Mouse (Mus musculus) left cerebral cortex, postnatal 25 days (tissue): Measurements from ENCODE around the gene Defb42. TPM values are rescaled to one million over a fixed set of nuclear protein-coding genes. Genes with fewer than 3 reads are reported as not detected.
A peak's percentile ranks its signal among the peaks of the same experiment; 100 is the strongest.

Experiments used
- DNase-seq, 2 experiments: peaks; one replicate each; pipeline ENCODE4 v3.0.0; 2022; ENCODE audit warnings: low spot score in 2 of 2, mixed read lengths in 1 of 2
- intact Hi-C: fragments of 180-260 bp; cut with DNase I; formaldehyde crosslinking; loops from one replicate; pipeline ENCODE4 v1.15.1; 2025
- total RNA-seq, 2 experiments: library from RNA; stranded (reverse); gene quantifications; 2 replicates each; pipeline ENCODE4 v1.2.3; 2021

Gene Defb42
- not detected for total RNA-seq

DNA sequence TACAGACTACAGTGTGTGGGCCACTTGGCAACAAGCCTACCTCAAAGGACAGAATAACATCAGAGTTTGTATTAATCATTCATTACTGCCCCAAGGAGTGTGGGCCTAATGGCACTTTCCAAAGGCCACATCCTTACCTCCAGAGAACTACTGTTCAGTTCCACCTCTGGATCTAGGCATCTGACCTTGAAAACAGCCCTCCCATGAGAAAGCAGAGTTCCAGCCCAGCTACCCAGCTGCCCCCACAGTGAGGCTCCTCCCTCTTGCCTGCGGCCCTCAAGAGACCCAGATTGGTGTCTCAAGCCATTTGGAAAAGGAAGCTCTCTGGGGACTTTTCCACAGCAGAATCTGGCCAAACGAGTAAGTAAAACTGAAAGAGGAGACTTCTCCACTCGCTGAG is at the start of gene Defb42:
Gene Defb42 (plus strand): TSS at position 301 of the 400 bp plus-strand sequence.
- DNase-seq = no peak
- intact Hi-C loops = no loop called here

DNA sequence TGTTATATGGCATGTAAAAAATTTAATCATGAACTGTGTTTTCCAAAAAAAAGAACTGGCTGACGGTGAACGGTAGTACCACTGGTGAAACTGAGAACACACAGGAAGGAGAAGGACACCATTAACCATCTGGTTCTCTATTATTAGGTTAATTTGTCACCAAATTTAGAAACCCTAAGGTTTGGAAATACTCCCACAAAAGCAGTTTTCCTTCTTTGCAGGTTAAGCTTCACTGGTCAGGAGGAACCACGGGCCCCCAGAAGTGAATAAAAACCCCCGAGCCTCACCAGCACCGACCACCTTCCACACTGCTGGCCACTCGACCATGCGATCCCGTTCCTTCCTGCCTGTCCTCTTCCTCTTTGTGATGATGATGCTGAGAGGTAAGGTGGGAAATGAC is 49.0 kb upstream of the Defb42 start, which contains the start of gene Defb47:
Gene Defb47 (plus strand): TSS at position 301 of the 400 bp plus-strand sequence.
- intact Hi-C loops = no loop called here
- DNase-seq = no peak

DNA sequence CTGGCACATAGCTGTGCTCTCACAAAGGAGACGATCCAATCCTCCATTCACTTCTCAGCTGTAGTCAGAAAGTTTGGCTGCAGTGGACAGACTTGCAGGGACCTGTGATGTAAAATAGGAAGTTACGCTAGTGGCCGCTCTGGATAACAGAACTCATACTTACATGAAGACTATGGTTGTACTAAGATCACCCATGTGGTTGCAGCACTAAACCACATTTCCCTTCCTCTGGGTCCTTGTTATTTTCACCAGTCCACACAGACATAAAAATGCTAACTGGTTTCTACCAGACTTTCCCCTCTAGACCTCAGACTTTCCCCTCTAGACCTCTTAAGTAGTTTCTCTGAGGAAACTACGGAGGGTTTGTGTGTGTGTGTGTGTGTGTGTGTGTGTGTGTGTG is 47.8 kb upstream of the Defb42 start:
- DNase-seq = no peak
- intact Hi-C loops = no loop called here

DNA sequence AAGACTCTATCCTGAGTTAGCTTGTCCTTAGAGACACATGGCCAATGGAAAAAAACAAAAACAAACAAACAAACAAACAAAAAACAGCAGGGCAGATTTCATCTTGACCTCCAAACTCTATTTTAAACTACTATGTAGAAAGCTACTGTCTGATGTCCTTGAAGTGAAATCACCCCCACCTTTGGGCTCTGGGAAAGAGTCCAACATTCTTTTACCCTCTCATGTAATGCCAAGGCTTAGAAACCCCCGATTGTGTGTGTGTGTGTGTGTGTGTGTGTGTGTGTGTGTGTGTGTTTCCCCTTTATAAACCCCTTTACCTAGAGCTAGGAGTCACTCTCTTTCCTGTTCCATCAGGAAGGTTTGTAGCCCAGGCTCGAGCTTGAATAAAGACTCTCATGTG is 44.2 kb upstream of the Defb42 start:
- DNase-seq = no peak
- intact Hi-C loops = no loop called here

DNA sequence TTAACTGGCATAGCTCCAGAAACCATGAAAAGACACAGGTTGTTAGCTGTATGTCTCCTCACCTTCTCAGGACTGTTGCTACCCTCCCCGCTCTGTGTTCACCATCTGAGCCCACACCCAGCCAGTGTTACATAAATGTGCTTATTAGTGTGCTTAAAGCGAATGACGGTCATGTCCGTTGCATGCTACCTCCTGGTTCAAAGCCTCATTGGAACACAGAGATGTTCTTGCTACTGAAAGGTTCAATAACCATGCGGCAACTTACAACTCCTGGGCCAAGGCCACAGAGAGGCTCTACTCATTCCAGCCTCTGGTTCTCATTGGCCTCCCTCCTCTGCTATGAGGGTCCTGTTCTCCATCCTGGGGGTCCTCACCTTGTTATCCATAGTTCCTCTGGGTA is 35.3 kb upstream of the Defb42 start, which contains the start of gene Defb43:
Gene Defb43 (plus strand): TSS at position 301 of the 400 bp plus-strand sequence.
- no peak for DNase-seq
- intact Hi-C loops = no loop called here

DNA sequence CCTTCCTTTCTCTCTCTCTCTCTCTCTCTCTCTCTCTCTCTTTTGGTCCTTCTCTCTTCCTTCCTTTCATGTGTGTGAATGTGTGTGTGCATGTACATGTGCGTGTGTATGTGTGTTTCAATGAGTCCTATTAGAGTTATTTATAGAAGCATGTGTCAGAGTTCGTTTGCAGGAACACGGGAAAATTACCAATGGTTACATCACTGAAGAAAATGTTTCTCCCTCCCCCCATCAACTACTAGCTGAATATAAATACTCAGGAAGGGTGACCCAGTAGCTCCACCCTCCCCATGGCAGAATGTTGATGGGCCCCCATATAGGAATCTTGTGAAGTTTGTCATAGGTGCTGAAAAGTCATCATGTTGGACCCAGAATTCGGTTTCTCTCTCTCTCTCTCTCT is 33.7 kb upstream of the Defb42 start:
- intact Hi-C loops = no loop called here

DNA sequence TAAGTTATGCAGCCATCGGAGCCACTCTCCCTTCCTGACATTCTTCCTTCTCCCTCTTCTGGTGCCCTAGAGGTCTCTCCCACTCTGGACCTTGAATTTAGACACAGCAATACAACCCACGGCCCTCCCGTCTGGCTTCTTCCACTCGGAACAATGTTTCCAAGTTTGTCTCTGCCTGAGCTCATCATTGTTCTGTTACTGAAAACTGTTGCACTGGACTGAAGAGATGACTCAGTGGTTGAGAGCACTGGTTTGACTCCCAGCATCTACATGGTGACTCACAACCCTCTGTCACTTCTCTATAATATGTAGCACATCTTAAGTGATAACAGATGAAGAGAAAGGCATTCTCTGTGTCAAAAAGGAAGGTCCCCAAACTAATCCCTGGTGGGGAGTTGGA is 32.1 kb upstream of the Defb42 start:
- intact Hi-C loops = no loop called here

More for the DNA sequence above, 33.7 kb upstream of the Defb42 start:
- DNase-seq = no peak

DNA sequence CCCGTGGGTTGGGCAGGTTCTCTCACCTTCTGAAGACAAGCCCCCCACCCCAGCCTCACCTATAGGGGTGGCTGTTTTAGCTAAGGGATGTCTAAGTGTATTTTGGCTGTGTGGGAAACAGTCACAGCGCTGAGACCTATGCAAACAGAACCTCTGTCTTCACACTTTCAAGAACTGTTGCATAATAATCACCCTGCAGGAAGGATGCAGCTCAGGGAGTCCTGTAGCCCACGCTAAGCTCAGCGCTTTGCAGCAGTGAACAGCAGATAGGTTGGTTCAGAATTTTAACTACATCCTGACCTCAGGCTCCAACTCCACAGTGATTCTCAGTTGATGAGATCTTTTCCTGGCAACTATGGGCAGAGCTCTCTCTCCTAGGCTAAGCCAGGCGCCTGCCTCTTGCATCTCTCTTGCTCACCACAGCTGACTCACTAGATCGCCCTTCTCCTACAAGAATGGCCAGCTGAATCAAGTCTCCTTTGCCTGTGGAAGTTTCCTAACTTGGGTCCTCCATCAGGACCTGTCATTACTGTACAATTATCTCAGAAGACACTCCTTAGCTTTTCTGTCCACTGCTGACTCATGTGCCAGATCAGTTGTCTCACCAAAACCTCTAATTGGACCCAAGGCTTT is 26.2 kb upstream of the Defb42 start:
- DNase-seq = peak; percentile 22 to 66
- intact Hi-C loops = no loop called here

More for the DNA sequence above, 32.1 kb upstream of the Defb42 start:
- DNase-seq = peak in 1 of 2 experiments; percentile 37

DNA sequence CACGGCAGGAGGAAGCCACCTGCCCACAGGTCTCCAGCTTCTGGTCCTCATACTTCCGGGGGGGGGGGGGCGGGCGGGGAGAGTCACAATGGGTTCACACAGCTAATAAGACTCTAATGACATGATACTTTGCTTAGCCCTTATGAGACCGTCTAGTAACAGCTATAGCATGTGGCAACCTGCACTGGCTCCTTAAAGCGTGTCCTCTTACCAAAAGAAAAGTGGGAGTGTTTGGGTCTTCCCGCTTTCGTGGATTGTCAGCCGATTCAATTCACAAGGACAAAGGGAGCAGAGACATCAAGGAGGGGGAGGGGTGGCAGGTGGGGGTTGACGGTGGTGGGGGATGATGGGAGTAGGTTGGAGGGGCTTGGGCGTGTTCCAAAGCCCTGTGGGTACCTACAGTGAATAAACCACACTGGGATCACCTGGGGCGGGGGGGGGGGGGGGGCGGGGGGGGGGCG is 3.1 kb downstream of the Defb42 start, which contains the start of gene Defb30:
Gene Defb30 (minus strand): TSS at position 51 of the 461 bp plus-strand sequence.
- intact Hi-C loops = loop anchor here (5.0 kb wide), 1 partner anchor 322 kb away; no protein-coding TSS in a partner anchor
- DNase-seq = no peak

DNA sequence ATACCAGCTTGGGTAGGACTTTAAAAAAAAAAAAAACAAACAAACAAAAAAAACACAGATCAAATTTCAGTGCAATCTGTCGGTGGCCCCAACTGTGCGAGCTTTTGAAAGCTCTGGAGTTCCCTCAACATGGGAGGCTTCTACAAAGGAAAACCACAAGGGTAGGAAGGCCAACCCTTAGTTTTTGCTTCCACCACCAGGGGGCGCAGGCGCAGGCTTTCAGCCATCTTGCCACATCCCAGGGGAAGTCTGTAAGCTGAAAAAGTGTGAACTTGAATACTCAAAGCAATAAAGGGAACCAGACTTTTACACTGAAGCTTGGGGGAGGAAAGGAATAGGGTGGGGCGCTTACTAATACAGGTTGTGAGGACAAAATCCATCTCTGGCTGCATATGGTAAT is 4.0 kb downstream of the Defb42 start:
- intact Hi-C loops = loop anchor here (5.0 kb wide), 1 partner anchor 322 kb away; no protein-coding TSS in a partner anchor
- DNase-seq = peak in 1 of 2 experiments; percentile 38

DNA sequence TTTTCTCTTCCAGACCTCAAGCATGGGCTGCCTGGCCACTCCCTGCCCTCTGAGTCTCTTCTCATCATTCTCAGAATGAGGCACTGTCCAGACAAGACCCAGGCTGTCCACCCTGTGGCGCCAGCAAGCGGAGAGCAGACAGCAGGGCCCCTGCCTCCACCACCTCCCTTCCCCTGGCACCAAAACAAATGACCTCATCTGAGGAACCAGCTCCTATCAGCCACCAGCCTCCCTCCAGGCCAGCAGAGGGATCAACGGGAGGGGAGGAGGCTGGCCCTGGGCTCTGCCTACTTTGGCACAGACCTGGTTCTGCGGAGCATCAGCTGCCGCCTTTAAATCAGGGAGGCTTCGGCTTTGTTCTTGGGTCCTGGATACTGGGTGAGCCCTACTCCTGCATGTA is 7.9 kb downstream of the Defb42 start:
- intact Hi-C loops = loop anchor here (5.0 kb wide), 1 partner anchor 318 kb away; no protein-coding TSS in a partner anchor

DNA sequence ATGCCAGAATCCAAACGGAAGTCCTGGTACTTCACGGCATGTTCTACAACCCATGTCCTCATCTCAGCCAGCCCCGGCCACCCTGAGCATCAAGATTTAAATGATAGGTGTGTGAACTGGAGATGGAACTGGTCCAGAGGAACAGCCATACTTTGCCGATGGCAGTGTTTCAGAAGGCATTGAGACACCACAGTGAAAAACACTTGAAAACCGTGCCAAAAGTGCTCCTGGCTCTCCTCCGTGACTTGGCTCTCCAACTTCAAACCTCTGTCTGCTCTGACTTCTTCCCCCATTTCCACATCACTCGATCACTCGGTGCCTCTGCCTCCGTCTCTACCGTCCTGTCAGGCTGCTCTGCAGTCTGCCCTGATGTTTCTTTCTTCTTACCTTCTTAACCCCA is 13.6 kb downstream of the Defb42 start:
- intact Hi-C loops = no loop called here
- DNase-seq = no peak

More for the DNA sequence above, 7.9 kb downstream of the Defb42 start:
- DNase-seq = peak in 1 of 2 experiments; percentile 25

DNA sequence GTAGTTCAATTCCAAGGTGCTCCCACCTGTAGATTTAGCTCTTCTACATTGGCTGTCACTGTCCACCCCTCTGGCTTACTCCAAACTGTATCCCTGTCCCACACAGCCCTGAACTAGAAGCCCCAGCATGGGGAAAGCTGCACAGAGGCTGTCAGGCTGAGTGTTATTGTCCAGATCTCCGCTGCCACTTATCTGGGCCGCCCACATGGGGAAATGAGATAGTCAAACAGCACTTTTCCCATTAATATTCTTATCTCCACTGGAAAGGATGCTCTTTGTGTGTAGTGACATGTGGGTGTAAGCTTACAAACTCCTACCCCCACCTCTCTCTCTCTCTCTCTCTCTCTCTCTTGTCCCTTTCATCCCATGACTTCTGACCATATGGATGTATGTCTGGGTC is 15.4 kb downstream of the Defb42 start:
- intact Hi-C loops = no loop called here
- DNase-seq = no peak

DNA sequence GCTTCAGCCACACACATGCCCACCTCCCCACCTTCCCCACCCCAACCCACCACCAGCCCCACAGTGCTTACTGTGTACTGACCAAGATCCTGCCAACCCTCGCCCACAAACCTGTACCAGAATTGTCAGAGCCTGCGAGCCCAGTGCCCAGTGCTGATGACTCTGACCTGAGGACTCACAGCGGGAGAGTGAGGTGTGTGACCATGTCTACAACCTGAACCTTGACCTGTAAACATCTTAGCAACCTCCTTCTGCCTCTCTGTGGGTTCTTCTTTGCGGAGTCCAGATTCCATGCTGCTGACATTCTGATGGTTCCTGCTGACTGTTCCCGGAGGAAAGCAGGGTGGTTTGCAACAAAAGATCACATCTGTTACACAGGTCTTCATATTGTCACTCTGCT is 18.6 kb downstream of the Defb42 start:
- no peak for DNase-seq
- intact Hi-C loops = no loop called here

DNA sequence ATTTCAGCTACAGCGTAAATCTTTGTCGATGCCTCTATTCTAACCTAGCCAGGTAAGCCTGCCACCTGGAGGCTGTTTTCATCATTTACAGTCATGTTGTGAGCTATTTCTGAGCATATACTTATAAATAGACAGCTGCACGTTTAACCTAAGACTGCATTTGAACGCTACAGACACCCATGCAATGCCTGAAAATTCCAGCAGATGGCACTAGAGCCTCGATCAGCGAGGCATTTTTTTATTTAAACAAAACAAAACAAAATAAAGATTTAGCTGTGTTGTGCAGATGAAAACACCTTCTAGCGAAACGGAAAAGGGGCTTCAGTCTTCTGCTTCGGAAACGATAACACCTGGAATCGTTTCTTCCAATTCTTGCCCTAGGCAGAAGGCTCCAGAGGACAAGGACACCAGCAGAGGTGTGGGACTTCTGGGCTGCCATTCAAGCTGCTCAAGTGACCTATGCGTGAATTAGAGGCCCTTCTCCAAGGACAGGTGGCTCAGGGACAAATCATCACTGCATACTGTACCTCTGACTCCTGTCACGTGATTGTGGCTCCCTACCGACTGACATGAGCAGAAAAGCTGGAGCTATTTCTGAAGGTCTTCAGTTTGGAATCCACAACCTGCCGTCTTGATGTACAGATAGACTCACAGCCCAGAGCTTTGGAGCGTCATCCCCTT is 20.0 kb downstream of the Defb42 start:
- peak; percentile 55 to 65 for DNase-seq
- intact Hi-C loops = loop anchor here (1.0 to 2.0 kb wide), 2 partner anchors 128 to 306 kb away; no protein-coding TSS in a partner anchor

DNA sequence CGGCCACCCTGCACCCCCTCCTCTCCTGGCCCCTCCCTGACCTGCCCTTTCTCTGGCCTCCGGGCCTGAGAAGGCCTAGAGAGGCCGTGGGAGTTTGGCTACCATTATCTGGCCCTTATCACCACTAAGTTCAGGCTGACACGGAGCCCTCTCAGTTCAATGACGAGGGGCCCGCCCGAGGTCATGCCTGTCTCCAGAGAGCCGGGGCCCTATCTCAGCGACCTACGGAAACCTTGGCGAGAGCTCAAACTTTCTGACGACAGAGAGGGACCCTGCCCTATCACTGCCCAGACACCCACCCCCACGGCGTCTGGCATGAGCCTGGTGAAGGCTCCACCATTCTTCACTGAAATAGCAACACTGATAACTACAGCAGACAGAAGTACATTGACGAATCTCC is 20.9 kb downstream of the Defb42 start:
- intact Hi-C loops = loop anchor here (2.0 kb wide), 1 partner anchor 127 kb away; no protein-coding TSS in a partner anchor
- DNase-seq = no peak

Other genes starting within 250 kb of the Defb42 start
- 10 to 100 TPM; 11.4 to 12.1 TPM for gene Wdfy2, start 209.3 kb upstream of the Defb42 start, total RNA-seq
- not detected for gene Defb48, start 62.5 kb upstream of the Defb42 start, total RNA-seq
- gene Defb47, start 48.9 kb upstream of the Defb42 start, total RNA-seq = not detected
- not detected for gene Defb43, start 35.2 kb upstream of the Defb42 start, total RNA-seq
- gene Defb30, start 3.0 kb downstream of the Defb42 start, total RNA-seq = not detected